Mouse (Mus musculus) liver, embryonic 11.5 days (tissue): ENCODE results near the gene Gm10322. TPM values are rescaled to one million over a fixed set of nuclear protein-coding genes. Genes with fewer than 3 reads are reported as not detected.
A peak's percentile ranks its signal among the peaks of the same experiment; 100 is the strongest.

Experiments used
- ATAC-seq: fragments of 200-750 bp; cut with Nextera tagmentation; replicated peaks from 2 replicates; pipeline ENCODE4 v1.8.0; 2017; ENCODE audit warnings: moderate number of reproducible peaks, mild to moderate bottlenecking, moderate TSS enrichment, moderate library complexity; ENCODE audit not compliant: low FRiP score
- DNase-seq: peaks from one replicate; pipeline ENCODE4 v3.0.0-alpha.2; 2017; ENCODE audit warnings: low spot score
- H3K27ac ChIP-seq: fragments of 300-500 bp; sonication (generic); 2 replicates; pipeline ENCODE4 v1.5.1; 2014; ENCODE audit warnings: mild to moderate bottlenecking, low read depth, low read length, control low read depth
- H3K27me3 ChIP-seq: fragments of 300-500 bp; sonication (generic); replicated peaks from 2 replicates; pipeline ENCODE4 v1.6.1; 2014; ENCODE audit warnings: low read length, mixed read lengths; ENCODE audit not compliant: control insufficient read depth, insufficient read depth
- H3K36me3 ChIP-seq: fragments of 300-500 bp; sonication (generic); 2 replicates; pipeline ENCODE4 v1.6.1; 2014; ENCODE audit warnings: mild to moderate bottlenecking, low read length, moderate library complexity, mixed read lengths; ENCODE audit not compliant: control insufficient read depth, insufficient read depth
- H3K4me1 ChIP-seq: fragments of 300-500 bp; sonication (generic); replicated peaks from 2 replicates; pipeline ENCODE4 v1.6.1; 2014; ENCODE audit warnings: low read length, mixed read lengths; ENCODE audit not compliant: control insufficient read depth, insufficient read depth
- H3K4me2 ChIP-seq: fragments of 300-500 bp; sonication (generic); 2 replicates; pipeline ENCODE4 v1.6.1; 2014; ENCODE audit warnings: mild to moderate bottlenecking, control low read depth, moderate library complexity
- H3K4me3 ChIP-seq: fragments of 300-500 bp; sonication (generic); 2 replicates; pipeline ENCODE4 v1.5.1; 2014; ENCODE audit warnings: low read depth, low read length, control low read depth
- H3K9ac ChIP-seq: fragments of 300-500 bp; sonication (generic); 2 replicates; pipeline ENCODE4 v1.6.1; 2014; ENCODE audit warnings: low read depth, low read length, control low read depth
- H3K9me3 ChIP-seq: fragments of 300-500 bp; sonication (generic); 2 replicates; pipeline ENCODE4 v1.6.1; 2016; ENCODE audit warnings: low read length, inconsistent platforms, mixed read lengths; ENCODE audit not compliant: control insufficient read depth
- WGBS: fragments of 180-500 bp; shearing (Covaris S2); extraction: QIAGEN DNeasy Blood & Tissue Kit; methylation state at CpG from one replicate; pipeline ENCODE4 v1.1.7; 2014; 5-methylcytosine and 5-hydroxymethylcytosine counted together
- polyA plus RNA-seq: library from polyadenylated mRNA; unstranded; fragments of >200 nt; fragmentation: Nextera tagmentation; extraction: Ambion mirVana; gene quantifications from 2 replicates; pipeline ENCODE4 v1.2.1, GENCODE M21; 2014

Gm10322 gene
- polyA plus RNA-seq, 1 experiment from 2014 or later, result not detected

GRCm38 (mm10) chr10:59628641-59629505 is 13.0 kb downstream of the Gm10322 start:
- Histone ChIP-seq H3K4me3 (no peak overlapping the region), H3K4me2 (no peak overlapping the region), H3K9me3 (no peaks in the 10 kb centered on the region), H3K9ac (no peak overlapping the region), H3K27me3 (no peaks in the 10 kb centered on the region), H3K4me1 (no peaks in the 10 kb centered on the region; the same call in 1 of the 2 replicates), H3K36me3 (no peaks in the 10 kb centered on the region), H3K27ac (no peak overlapping the region)
- WGBS, result 75% methylated on average over 17 of the region's 17 CpGs
- ATAC-seq (no peak; the same call in 1 of the 2 replicates), DNase-seq (no peak)

GRCm38 (mm10) chr10:59629506-59629782 is 13.6 kb downstream of the Gm10322 start:
- DNase-seq (no peak), ATAC-seq (no peak)
- Histone ChIP-seq H3K9ac (no peak overlapping the region), H3K4me2 (no peak overlapping the region), H3K4me1 (no peaks in the 10 kb centered on the region; the same call in 1 of the 2 replicates), H3K9me3 (no peaks in the 10 kb centered on the region), H3K27me3 (no peaks in the 10 kb centered on the region), H3K4me3 (no peak overlapping the region), H3K36me3 (no peaks in the 10 kb centered on the region), H3K27ac (no peak overlapping the region)
- WGBS, result 82% methylated on average over 4 of the region's 4 CpGs

DNA sequence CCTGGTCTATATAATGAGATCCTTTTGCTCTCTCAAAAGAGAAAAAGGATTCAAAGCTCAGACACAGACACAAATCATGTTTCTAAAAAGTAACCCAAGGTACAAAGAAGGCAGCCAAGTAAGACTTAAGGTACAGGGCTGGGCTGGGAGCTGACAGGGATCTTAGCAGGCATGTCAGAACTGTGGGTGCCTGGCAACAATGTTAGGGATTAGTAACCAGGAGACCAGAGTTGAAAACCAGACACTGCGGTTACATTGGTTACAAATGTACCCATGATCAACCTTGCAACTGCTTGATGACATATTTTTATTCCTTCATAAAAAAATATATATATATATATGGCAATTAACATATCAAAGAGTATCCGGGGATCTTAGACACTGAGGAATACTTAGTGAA is 20.2 kb downstream of the Gm10322 start:
- 80% methylated on average over 2 of the region's 2 CpGs for WGBS
- ATAC-seq (no peak), DNase-seq (no peak)
- H3K4me3 ChIP-seq, result no peak overlapping the region
- H3K4me2 ChIP-seq, result no peak overlapping the region
- no peaks in the 10 kb centered on the region for H3K4me1 ChIP-seq
- H3K36me3 ChIP-seq, result no peaks in the 10 kb centered on the region
- H3K27me3 ChIP-seq, result no peaks in the 10 kb centered on the region
- H3K9me3 ChIP-seq, result no peaks in the 10 kb centered on the region
- no peak overlapping the region for H3K9ac ChIP-seq
- H3K27ac ChIP-seq, result no peak overlapping the region

GRCm38 (mm10) chr10:59636751-59637533 is 21.1 kb downstream of the Gm10322 start:
- no peaks in the 10 kb centered on the region for H3K27me3 ChIP-seq
- H3K4me1 ChIP-seq, result no peaks in the 10 kb centered on the region
- H3K4me2 ChIP-seq, result peak overlapping the region; percentile 27; the same call in 1 of the 2 replicates
- ATAC-seq (no peak), DNase-seq (no peak)
- H3K36me3 ChIP-seq, result no peaks in the 10 kb centered on the region
- 72% methylated on average over 16 of the region's 16 CpGs for WGBS
- no peaks in the 10 kb centered on the region for H3K9me3 ChIP-seq
- no peak overlapping the region for H3K9ac ChIP-seq
- H3K27ac ChIP-seq, result no peak overlapping the region
- H3K4me3 ChIP-seq, result no peak overlapping the region

- Histone ChIP-seq H3K4me1 (no peaks in the 10 kb centered on the region), H3K9me3 (no peaks in the 10 kb centered on the region), H3K9ac (no peak overlapping the region), H3K4me3 (no peak overlapping the region), H3K27me3 (no peaks in the 10 kb centered on the region), H3K36me3 (no peaks in the 10 kb centered on the region), H3K4me2 (no peak overlapping the region), H3K27ac (no peak overlapping the region)
- no peak for DNase-seq
- WGBS, result 69% methylated on average over 7 of the region's 7 CpGs
- no peak for ATAC-seq
Measured at GRCm38 (mm10) chr10:59637596-59638124, 21.8 kb downstream of the Gm10322 start.

- Histone ChIP-seq H3K4me1 (no peaks in the 10 kb centered on the region), H3K9ac (no peak overlapping the region), H3K4me2 (no peak overlapping the region), H3K27ac (no peak overlapping the region), H3K36me3 (no peaks in the 10 kb centered on the region), H3K4me3 (no peak overlapping the region), H3K9me3 (no peaks in the 10 kb centered on the region), H3K27me3 (no peaks in the 10 kb centered on the region)
- ATAC-seq (no peak), DNase-seq (no peak)
- 89% methylated on average over 6 of the region's 6 CpGs for WGBS
Measured at GRCm38 (mm10) chr10:59638576-59638975, 22.7 kb downstream of the Gm10322 start.

DNA sequence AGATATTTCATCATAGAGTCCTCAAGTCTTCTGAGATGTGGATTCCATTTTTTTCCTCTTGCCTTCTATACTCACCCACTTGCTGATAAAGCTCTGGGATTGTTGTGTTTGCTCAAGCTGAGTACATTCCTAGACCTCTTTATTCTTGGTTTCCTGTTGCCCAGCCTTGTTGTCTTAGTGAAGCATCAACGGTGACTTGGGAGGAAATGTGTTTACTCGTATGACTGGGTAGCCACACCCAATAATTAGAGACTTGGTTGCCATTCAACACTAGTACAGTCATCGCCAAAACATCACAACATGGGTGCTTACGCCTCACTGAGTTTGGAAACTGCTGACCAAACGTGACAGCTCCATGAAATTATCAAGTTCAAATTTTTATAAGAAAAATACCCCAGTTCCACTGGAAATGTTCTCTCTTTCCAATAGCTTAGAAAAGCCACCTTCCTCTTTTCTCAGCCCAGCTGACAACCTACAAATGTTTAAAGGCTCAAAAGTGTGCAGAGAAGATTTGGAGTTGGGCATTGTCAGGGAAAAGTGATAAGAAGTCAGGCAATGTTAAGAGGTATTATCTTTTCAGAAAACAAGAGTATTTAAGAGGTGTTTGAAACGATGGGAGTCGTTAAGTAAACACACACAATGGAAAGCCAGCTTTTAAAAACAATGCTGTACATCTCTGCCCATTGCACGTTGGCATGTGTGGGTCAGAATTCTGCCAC is 27.0 kb downstream of the Gm10322 start:
- Histone ChIP-seq H3K27me3 (no peaks in the 10 kb centered on the region), H3K4me3 (no peak overlapping the region), H3K9me3 (no peaks in the 10 kb centered on the region), H3K4me2 (no peak overlapping the region), H3K9ac (no peak overlapping the region), H3K27ac (no peak overlapping the region), H3K36me3 (no peaks in the 10 kb centered on the region), H3K4me1 (no peaks in the 10 kb centered on the region)
- 44% methylated on average over 8 of the region's 8 CpGs for WGBS
- ATAC-seq (no peak), DNase-seq (no peak)

DNA sequence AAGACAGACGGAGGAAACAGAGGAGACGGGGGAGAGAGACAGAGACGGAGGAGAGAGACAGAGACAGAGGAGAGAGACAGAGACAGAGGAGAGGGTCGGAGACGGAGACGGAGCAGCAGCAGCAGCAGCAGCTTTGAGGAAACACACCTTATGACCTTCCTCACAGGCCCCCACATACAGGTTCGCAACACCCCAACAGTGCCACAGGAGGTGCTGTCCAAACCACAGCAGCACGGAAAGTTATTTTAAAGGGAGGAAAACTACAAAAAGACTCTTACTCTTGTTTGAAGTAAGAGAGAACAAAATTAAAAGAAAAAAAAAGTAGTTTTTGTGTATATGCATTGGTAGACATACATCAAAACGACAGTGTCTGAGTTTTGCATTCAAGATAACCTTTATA is 27.8 kb downstream of the Gm10322 start:
- no peaks in the 10 kb centered on the region for H3K9me3 ChIP-seq
- no peak overlapping the region for H3K4me2 ChIP-seq
- H3K4me1 ChIP-seq, result no peaks in the 10 kb centered on the region
- H3K9ac ChIP-seq, result no peak overlapping the region
- ATAC-seq (no peak), DNase-seq (no peak)
- H3K4me3 ChIP-seq, result no peak overlapping the region
- 65% methylated on average over 9 of the region's 9 CpGs for WGBS
- no peak overlapping the region for H3K27ac ChIP-seq
- no peaks in the 10 kb centered on the region for H3K27me3 ChIP-seq
- H3K36me3 ChIP-seq, result no peaks in the 10 kb centered on the region
